Mouse (Mus musculus) kidney, embryonic 16.5 days (tissue): Measurements from ENCODE around the gene Ltb4r1. TPM values are rescaled to one million over a fixed set of nuclear protein-coding genes. Genes with fewer than 3 reads are reported as not detected.
A peak's percentile ranks its signal among the peaks of the same experiment; 100 is the strongest.

Experiments
- ATAC-seq: fragments of 200-750 bp; cut with Nextera tagmentation; 2 replicates; pipeline ENCODE4 v1.8.0; 2017; ENCODE audit warnings: moderate TSS enrichment; ENCODE audit not compliant: low FRiP score, low TSS enrichment
- H3K27ac ChIP-seq: fragments of 300-500 bp; sonication (generic); 2 replicates; pipeline ENCODE4 v1.5.1; 2014; ENCODE audit warnings: low read length
- H3K27me3 ChIP-seq: fragments of 300-500 bp; sonication (generic); 2 replicates; pipeline ENCODE4 v1.6.1; 2014; ENCODE audit warnings: low read length, control low read depth, mixed read lengths; ENCODE audit not compliant: insufficient read depth
- H3K36me3 ChIP-seq: fragments of 300-500 bp; sonication (generic); 2 replicates; pipeline ENCODE4 v1.6.1; 2014; ENCODE audit warnings: low read length, control low read depth, mixed read lengths; ENCODE audit not compliant: insufficient read depth
- H3K4me1 ChIP-seq: fragments of 300-500 bp; sonication (generic); 2 replicates; pipeline ENCODE4 v1.6.1; 2014; ENCODE audit warnings: low read length, control low read depth, mixed read lengths; ENCODE audit not compliant: insufficient read depth
- H3K4me2 ChIP-seq: fragments of 300-500 bp; sonication (generic); replicated peaks from 2 replicates; pipeline ENCODE4 v1.6.1; 2014; ENCODE audit warnings: low read depth, low read length
- H3K4me3 ChIP-seq: fragments of 300-500 bp; sonication (generic); 2 replicates; pipeline ENCODE4 v1.5.1; 2014; ENCODE audit warnings: mild to moderate bottlenecking, low read length
- H3K9ac ChIP-seq: fragments of 300-500 bp; sonication (generic); replicated peaks from 2 replicates; pipeline ENCODE4 v1.6.1; 2014; ENCODE audit warnings: low read length
- H3K9me3 ChIP-seq: fragments of 300-500 bp; sonication (generic); 2 replicates; pipeline ENCODE4 v1.6.1; 2016; ENCODE audit warnings: low read length, control low read depth
- WGBS: fragments of 180-500 bp; shearing (Covaris S2); extraction: QIAGEN DNeasy Blood & Tissue Kit; methylation state at CpG from one replicate; pipeline ENCODE4 v1.1.7; 2014; 5-methylcytosine and 5-hydroxymethylcytosine counted together
- polyA plus RNA-seq: library from polyadenylated mRNA; unstranded; fragments of >200 nt; fragmentation: Nextera tagmentation; extraction: Ambion mirVana; gene quantifications from 2 replicates; pipeline ENCODE4 v1.2.1, GENCODE M21; 2015

Gene Ltb4r1
- polyA plus RNA-seq, 1 experiment from 2014 or later, result 0.92 TPM

DNA sequence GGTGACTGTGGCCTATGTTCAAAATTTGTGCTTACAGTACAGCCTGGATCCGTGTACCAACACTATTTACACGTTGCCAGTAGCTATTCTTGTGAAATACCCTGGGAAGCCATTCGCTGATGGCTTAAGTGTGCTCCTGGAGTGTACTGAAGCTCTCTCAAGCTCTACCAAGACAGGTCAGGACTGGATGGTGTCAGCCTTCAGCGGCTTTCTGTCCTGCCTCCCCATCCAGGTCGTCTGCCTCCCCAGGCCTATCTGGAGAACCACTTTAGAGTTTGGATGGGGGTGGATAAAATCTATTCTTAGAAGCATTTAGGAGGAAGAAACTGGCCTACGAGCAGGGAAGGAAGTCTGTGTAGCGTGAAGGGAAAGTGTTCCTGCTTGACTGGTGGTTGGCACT lies 2.6 kb upstream of the Ltb4r1 start:
- Histone ChIP-seq H3K27me3 (peaks cover 38% of the 10 kb centered on the region), H3K27ac (peak overlapping the region; percentile 65), H3K4me3 (no peak overlapping the region; the same call in 1 of the 2 replicates), H3K9ac (no peak overlapping the region), H3K4me1 (peaks cover 28% of the 10 kb centered on the region), H3K9me3 (no peaks in the 10 kb centered on the region), H3K4me2 (no peak overlapping the region), H3K36me3 (no peaks in the 10 kb centered on the region)
- ATAC-seq, result no peak
- 52% methylated on average over 7 of the region's 7 CpGs for WGBS

DNA sequence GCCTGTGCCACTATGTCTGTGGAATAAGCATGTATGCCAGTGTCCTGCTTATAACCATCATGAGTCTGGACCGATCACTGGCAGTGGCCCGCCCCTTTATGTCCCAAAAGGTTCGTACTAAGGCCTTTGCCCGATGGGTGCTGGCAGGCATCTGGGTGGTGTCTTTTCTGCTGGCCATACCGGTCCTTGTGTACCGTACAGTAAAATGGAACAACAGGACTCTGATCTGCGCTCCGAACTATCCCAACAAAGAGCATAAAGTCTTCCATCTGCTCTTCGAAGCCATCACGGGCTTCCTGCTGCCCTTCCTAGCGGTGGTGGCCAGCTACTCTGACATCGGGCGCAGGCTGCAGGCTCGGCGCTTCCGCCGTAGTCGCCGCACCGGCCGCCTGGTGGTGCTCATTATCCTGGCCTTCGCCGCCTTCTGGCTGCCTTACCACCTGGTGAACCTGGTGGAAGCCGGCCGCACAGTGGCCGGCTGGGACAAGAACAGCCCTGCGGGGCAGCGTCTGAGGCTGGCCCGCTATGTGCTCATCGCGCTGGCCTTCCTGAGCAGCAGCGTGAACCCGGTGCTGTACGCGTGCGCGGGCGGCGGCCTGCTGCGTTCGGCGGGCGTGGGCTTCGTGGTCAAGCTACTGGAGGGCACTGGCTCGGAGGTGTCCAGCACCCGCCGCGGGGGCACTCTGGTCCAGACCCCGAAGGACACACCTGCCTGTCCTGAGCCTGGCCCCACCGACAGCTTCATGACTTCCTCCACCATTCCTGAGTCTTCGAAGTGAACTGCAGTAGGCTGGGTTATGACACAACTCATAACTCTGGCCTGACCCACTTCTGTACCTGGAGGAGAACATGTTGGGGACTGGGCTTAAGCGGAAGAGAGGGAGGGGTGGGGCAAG lies 2.0 kb downstream of the Ltb4r1 start:
- H3K36me3 ChIP-seq, result no peaks in the 10 kb centered on the region
- peaks cover 13% of the 10 kb centered on the region for H3K4me1 ChIP-seq
- no peaks in the 10 kb centered on the region for H3K9me3 ChIP-seq
- peak overlapping the region; percentile 43 for H3K4me3 ChIP-seq
- WGBS, result 13% methylated on average over 51 of the region's 52 CpGs
- H3K27me3 ChIP-seq, result peaks cover 34% of the 10 kb centered on the region
- peak overlapping the region; percentile 64 for H3K9ac ChIP-seq
- peak overlapping the region; percentile 66 for H3K4me2 ChIP-seq
- ATAC-seq, result peak; percentile 73
- H3K27ac ChIP-seq, result no peak overlapping the region

DNA sequence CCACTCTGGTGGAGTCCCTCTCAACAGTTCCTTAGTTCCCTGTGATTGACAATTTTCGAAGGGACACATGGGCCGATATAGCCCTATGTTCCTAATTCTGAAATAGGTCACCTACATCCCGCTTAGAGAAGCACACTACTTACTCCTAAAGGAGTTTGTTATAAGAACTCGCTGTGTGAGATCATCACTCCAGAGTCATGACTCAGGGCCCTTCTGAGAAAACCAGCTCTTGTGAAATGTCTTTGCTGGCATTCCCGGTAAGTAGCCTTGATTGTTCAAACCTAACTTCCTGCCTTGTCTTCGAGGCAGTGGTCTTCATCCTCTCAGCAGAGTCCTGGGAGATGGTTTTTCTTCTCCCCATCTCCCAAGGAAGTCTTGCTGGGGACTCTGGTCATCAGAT lies 2.8 kb downstream of the Ltb4r1 start:
- no peak for ATAC-seq
- H3K9ac ChIP-seq, result no peak overlapping the region
- no peak overlapping the region for H3K4me3 ChIP-seq
- peaks cover 7% of the 10 kb centered on the region for H3K4me1 ChIP-seq
- H3K36me3 ChIP-seq, result no peaks in the 10 kb centered on the region
- H3K4me2 ChIP-seq, result no peak overlapping the region
- 79% methylated on average over 6 of the region's 6 CpGs for WGBS
- H3K27me3 ChIP-seq, result peaks cover 34% of the 10 kb centered on the region
- no peaks in the 10 kb centered on the region for H3K9me3 ChIP-seq
- H3K27ac ChIP-seq, result no peak overlapping the region

DNA sequence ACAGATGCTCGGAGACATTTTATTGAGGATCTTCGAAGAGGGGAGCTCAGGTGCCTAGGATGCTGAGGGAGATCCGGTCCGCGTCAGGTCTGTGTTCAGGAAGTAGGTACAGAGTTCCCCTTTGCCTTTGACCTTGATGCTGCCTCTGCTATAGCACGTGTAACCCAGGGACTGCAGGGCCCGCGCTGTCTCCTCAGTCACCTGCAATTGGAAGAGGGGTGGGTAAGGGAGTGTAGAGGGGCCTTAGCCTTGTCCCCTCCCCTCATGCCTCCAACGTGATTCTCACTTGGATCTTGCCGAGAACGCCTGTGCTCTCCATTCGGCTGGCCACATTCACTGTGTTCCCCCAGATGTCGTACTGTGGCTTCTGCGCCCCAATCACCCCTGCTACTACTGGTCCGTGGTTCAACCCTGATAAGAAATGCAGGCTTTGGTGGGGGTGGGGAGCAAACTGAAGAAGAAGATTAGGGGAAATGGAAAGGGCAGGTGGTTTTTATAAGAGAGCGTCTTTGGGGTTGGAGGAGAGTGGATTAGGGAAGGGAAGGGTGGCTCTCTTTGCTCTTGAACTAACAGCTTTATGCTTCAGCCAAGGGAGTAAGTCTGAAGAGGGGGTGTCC lies 3.4 kb downstream of the Ltb4r1 start:
- Histone ChIP-seq H3K36me3 (no peaks in the 10 kb centered on the region), H3K27ac (no peak overlapping the region), H3K27me3 (peaks cover 34% of the 10 kb centered on the region), H3K4me3 (no peak overlapping the region), H3K9ac (no peak overlapping the region), H3K4me2 (no peak overlapping the region), H3K4me1 (peaks cover 7% of the 10 kb centered on the region), H3K9me3 (no peaks in the 10 kb centered on the region)
- no peak for ATAC-seq
- WGBS, result 74% methylated on average over 16 of the region's 16 CpGs

DNA sequence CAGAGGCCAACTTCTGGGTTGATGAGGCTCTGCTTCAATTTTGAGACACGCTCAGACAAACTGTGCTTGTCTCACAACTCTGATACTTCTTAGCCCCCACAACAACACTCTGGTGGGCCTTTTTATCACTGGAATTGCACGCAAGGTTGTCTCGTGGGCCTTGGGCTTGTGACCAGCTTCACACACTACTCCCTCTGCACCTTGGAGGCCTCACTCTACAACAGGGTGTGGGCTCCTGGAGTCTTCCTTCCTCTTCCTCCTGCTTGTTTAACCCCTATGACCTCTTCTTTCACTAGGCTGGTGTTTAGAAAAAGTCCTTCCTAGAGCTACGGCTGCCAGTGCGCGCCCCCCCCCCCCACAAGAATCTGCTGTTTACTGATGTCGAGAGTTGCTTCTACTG lies 10.9 kb downstream of the Ltb4r1 start:
- peaks cover 4% of the 10 kb centered on the region for H3K4me1 ChIP-seq
- no peak overlapping the region for H3K27ac ChIP-seq
- H3K4me3 ChIP-seq, result no peak overlapping the region
- 65% methylated on average over 7 of the region's 7 CpGs for WGBS
- H3K9me3 ChIP-seq, result no peaks in the 10 kb centered on the region
- no peak for ATAC-seq
- no peak overlapping the region for H3K9ac ChIP-seq
- H3K36me3 ChIP-seq, result no peaks in the 10 kb centered on the region
- H3K4me2 ChIP-seq, result no peak overlapping the region
- peaks cover 1% of the 10 kb centered on the region; the same call in 1 of the 2 replicates for H3K27me3 ChIP-seq

DNA sequence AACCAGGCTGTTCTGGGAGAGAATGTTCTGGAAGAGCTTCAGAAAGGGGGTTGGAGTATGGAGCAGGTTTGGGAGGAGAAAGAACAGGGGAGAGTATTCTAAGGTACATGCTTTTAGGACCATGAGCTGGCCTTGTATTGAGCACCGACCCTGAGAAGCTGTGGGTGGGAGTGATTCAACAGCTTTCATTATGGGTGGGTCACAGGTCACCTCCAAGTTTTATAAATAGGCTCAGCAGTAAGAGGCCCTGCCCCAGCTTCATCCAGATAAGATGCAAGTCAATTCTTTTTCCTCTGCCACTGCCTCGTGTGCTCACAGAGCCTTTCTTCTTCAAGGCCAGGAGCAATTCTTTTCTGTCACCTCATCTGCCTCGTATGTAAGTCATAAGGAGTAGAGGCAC lies 11.4 kb downstream of the Ltb4r1 start:
- ATAC-seq, result no peak
- Histone ChIP-seq H3K27ac (no peak overlapping the region), H3K27me3 (peaks cover 6% of the 10 kb centered on the region), H3K4me1 (peaks cover 8% of the 10 kb centered on the region), H3K36me3 (no peaks in the 10 kb centered on the region), H3K9me3 (no peaks in the 10 kb centered on the region), H3K4me3 (no peak overlapping the region), H3K4me2 (no peak overlapping the region), H3K9ac (no peak overlapping the region)
- WGBS, result 37% methylated on average over 3 of the region's 3 CpGs

DNA sequence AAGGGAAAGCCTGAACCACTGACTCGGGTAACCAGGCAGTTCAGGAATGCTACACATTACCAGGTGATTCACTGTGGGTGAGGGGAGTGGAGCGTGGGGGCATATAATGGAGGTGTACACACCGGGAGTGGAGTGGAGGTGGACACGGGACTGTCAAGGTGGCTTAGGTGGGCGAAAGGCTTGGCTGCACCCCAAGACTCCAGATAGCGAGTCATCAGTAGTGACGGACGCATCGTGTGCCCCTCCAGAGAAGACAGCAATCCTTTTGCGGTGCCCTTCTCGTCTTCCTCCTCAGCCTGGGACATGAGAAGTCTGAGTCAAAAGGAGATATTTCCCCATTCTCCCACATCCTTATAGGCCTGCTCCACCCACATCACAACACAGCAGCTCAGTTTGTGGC lies 12.0 kb downstream of the Ltb4r1 start:
- no peak overlapping the region for H3K4me3 ChIP-seq
- peaks cover 12% of the 10 kb centered on the region for H3K27me3 ChIP-seq
- H3K9me3 ChIP-seq, result no peaks in the 10 kb centered on the region
- peaks cover 14% of the 10 kb centered on the region for H3K4me1 ChIP-seq
- H3K36me3 ChIP-seq, result no peaks in the 10 kb centered on the region
- H3K27ac ChIP-seq, result no peak overlapping the region
- H3K9ac ChIP-seq, result no peak overlapping the region
- no peak overlapping the region for H3K4me2 ChIP-seq
- ATAC-seq, result no peak
- WGBS, result 87% methylated on average over 11 of the region's 11 CpGs

DNA sequence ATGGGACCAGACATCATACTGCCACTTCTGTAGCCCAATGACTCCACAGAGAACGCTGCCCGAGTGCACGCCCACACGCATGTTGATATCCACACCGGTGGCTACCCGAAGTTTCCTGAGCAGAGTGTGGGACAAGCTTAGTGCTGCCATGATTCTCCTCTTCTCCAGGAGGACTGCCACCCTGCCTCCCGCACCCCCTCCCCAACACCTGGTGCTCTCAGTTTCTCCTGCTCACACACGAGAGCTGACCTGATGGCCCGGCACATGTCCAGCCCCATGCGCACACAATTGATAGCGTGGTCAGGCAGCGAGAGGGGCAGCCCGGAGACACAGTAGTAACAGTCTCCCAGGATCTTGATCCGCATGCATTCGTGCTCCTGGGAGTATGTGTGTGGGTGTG lies 12.9 kb downstream of the Ltb4r1 start:
- H3K36me3 ChIP-seq, result no peaks in the 10 kb centered on the region
- WGBS, result 85% methylated on average over 15 of the region's 15 CpGs
- no peak overlapping the region for H3K27ac ChIP-seq
- H3K9me3 ChIP-seq, result no peaks in the 10 kb centered on the region
- H3K4me1 ChIP-seq, result peaks cover 14% of the 10 kb centered on the region
- H3K4me2 ChIP-seq, result no peak overlapping the region
- H3K9ac ChIP-seq, result no peak overlapping the region
- no peak overlapping the region for H3K4me3 ChIP-seq
- no peak for ATAC-seq
- H3K27me3 ChIP-seq, result peaks cover 12% of the 10 kb centered on the region

DNA sequence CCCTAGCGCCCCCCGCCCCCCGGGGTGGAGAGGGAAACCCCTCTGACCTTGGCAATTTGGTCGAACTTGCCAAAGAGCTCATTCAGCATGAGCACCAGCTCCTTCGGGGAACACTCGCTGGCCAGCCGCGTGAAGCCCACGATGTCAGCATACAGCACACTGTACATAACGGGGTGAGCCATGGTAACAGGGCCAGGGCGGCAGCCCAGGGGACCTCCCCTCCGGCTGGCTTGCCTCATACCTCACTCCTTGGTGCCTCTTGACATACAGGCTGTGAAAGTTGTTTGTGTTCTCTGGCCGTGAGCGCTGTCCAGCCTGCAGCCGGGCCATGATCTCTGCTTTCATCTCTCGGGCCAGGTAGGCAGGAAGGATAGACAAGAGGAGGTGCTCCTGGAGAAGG lies 13.9 kb downstream of the Ltb4r1 start:
- no peak for ATAC-seq
- H3K4me2 ChIP-seq, result no peak overlapping the region
- no peak overlapping the region for H3K4me3 ChIP-seq
- H3K36me3 ChIP-seq, result no peaks in the 10 kb centered on the region
- 59% methylated on average over 16 of the region's 16 CpGs for whole genome bisulfite sequencing
- H3K27me3 ChIP-seq, result peaks cover 12% of the 10 kb centered on the region
- H3K27ac ChIP-seq, result no peak overlapping the region
- no peak overlapping the region for H3K9ac ChIP-seq
- H3K9me3 ChIP-seq, result no peaks in the 10 kb centered on the region
- peaks cover 14% of the 10 kb centered on the region for H3K4me1 ChIP-seq

DNA sequence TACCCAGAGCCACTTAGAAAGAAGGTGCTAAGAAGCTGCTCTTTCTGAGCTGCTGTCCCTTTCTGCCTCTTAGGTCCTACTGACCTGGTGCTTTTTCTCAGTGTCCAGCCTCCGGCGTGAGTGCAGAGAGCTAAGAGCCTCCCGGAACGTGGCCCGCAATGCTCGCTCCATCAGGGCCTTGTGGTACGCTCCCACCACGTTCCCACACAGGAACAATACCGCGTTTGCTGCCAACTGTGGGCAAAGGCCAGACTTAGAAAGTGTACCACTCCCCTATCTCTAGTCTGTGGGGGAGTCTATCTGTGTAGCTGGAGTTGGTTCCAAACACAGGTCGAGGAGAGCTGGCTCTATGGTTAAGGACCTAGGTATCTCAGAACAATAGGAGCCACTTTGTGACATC lies 15.0 kb downstream of the Ltb4r1 start:
- H3K4me1 ChIP-seq, result peaks cover 14% of the 10 kb centered on the region
- H3K27me3 ChIP-seq, result peaks cover 12% of the 10 kb centered on the region
- H3K4me3 ChIP-seq, result no peak overlapping the region
- no peak for ATAC-seq
- H3K36me3 ChIP-seq, result no peaks in the 10 kb centered on the region
- no peak overlapping the region for H3K27ac ChIP-seq
- no peak overlapping the region for H3K4me2 ChIP-seq
- no peak overlapping the region for H3K9ac ChIP-seq
- 78% methylated on average over 11 of the region's 11 CpGs for WGBS
- no peaks in the 10 kb centered on the region for H3K9me3 ChIP-seq
